Mouse (Mus musculus): ENCODE measurements at regions not wholly inside any gene's neighbourhood (a gene's known extent, or its start where the extent isn't known, plus 50 kb on each side); places are given as distances from the start of the nearest gene placed in this dataset.

DNA sequence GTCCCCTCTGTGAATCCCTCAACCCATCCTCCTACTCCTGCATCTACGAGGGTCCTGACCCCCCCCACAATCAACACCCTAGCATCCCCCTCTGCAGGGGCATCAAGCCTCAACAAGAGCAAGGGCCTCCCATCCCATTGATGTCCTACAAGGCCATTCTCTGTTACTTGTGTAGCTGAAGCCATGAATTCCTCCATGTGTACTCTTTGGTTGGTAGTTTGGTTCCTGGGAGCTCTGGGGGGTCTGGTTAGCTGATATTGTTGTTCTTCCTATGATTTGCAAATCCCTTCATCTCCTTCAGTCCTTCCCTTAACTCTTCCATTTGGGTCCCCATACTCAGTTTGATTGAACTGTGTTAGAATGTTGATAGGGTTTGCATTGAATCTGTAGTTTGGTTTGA is 2684.9 kb upstream of the Pcdh20 start:
- peak; percentile 70 for DNase-seq

GRCm38 (mm10) chr14:91151449-91151848 is 2680.3 kb upstream of the Pcdh20 start:
- no peak for DNase-seq

All from heart, adult 11 months (tissue).